Mouse (Mus musculus) limb, embryonic 10.5 days (tissue): ENCODE measurements at regions not wholly inside any gene's neighbourhood (a gene's known extent, or its start where the extent isn't known, plus 50 kb on each side); places are given as distances from the start of the nearest gene placed in this dataset.

Experiments
- DNase-seq: peaks from one replicate; pipeline ENCODE4 v3.0.0-alpha.2; 2017; ENCODE audit warnings: low spot score
- H3K27ac ChIP-seq: fragments of 300-500 bp; sonication (generic); 2 replicates; pipeline ENCODE4 v1.5.1; 2016; ENCODE audit warnings: mild to moderate bottlenecking
- H3K27me3 ChIP-seq: fragments of 300-500 bp; sonication (generic); 2 replicates; pipeline ENCODE4 v1.6.1; 2016; ENCODE audit warnings: low read depth, mild to moderate bottlenecking; ENCODE audit not compliant: poor library complexity, severe bottlenecking
- H3K36me3 ChIP-seq: fragments of 300-500 bp; sonication (generic); 2 replicates; pipeline ENCODE4 v1.6.1; 2016; ENCODE audit warnings: mild to moderate bottlenecking, moderate library complexity
- H3K4me1 ChIP-seq: fragments of 300-500 bp; sonication (generic); 2 replicates; pipeline ENCODE4 v1.6.1; 2016
- H3K4me3 ChIP-seq: fragments of 300-500 bp; sonication (generic); 2 replicates; pipeline ENCODE4 v1.5.1; 2016; ENCODE audit warnings: mild to moderate bottlenecking, moderate library complexity
- H3K9me3 ChIP-seq: fragments of 300-500 bp; sonication (generic); replicated peaks from 2 replicates; pipeline ENCODE4 v1.6.1; 2016; ENCODE audit warnings: mild to moderate bottlenecking
- WGBS: fragments of 180-500 bp; shearing (Covaris S2); methylation state at CpG from one replicate; pipeline ENCODE4 v1.1.7; 2016; 5-methylcytosine and 5-hydroxymethylcytosine counted together

- Histone ChIP-seq H3K4me1 (no peaks in the 10 kb centered on the region; the same call in 1 of the 2 replicates), H3K4me3 (no peak overlapping the region), H3K36me3 (no peaks in the 10 kb centered on the region), H3K27ac (no peak overlapping the region), H3K27me3 (no peaks in the 10 kb centered on the region), H3K9me3 (no peaks in the 10 kb centered on the region)
- DNase-seq: no peak
- 90% methylated on average over 6 of the region's 6 CpGs for WGBS
These were observed 83.5 kb upstream of the Cyp1b1 start for GRCm38 (mm10) chr17:79798361-79798760.

- no peak for DNase-seq
- Histone ChIP-seq H3K4me3 (no peak overlapping the region), H3K4me1 (no peaks in the 10 kb centered on the region), H3K9me3 (no peaks in the 10 kb centered on the region), H3K27me3 (no peaks in the 10 kb centered on the region), H3K36me3 (no peaks in the 10 kb centered on the region), H3K27ac (no peak overlapping the region)
- WGBS: 75% methylated on average over 7 of the region's 7 CpGs
These were observed 75.3 kb upstream of the Cyp1b1 start for GRCm38 (mm10) chr17:79790166-79790565.

- no peak overlapping the region for H3K4me3 ChIP-seq
- 85% methylated on average over 2 of the region's 2 CpGs for WGBS
- no peaks in the 10 kb centered on the region for H3K36me3 ChIP-seq
- no peaks in the 10 kb centered on the region for H3K4me1 ChIP-seq
- no peak overlapping the region for H3K27ac ChIP-seq
- H3K27me3 ChIP-seq: no peaks in the 10 kb centered on the region
- no peak for DNase-seq
- H3K9me3 ChIP-seq: no peaks in the 10 kb centered on the region
These were observed 72.3 kb upstream of the Cyp1b1 start for GRCm38 (mm10) chr17:79787201-79787600.

GRCm38 (mm10) chr17:79786691-79787090, 71.8 kb upstream of the Cyp1b1 start:
- H3K4me1 ChIP-seq: no peaks in the 10 kb centered on the region
- H3K27ac ChIP-seq: no peak overlapping the region
- no peak for DNase-seq
- H3K27me3 ChIP-seq: no peaks in the 10 kb centered on the region
- no peaks in the 10 kb centered on the region for H3K36me3 ChIP-seq
- H3K9me3 ChIP-seq: no peaks in the 10 kb centered on the region
- 91% methylated on average over 5 of the region's 5 CpGs for whole genome bisulfite sequencing
- H3K4me3 ChIP-seq: no peak overlapping the region

- Histone ChIP-seq H3K27ac (no peak overlapping the region), H3K4me1 (no peaks in the 10 kb centered on the region), H3K4me3 (no peak overlapping the region), H3K27me3 (no peaks in the 10 kb centered on the region), H3K9me3 (no peaks in the 10 kb centered on the region), H3K36me3 (no peaks in the 10 kb centered on the region)
- no peak for DNase-seq
- WGBS: 97% methylated on average over 5 of the region's 5 CpGs
These were observed 71.4 kb upstream of the Cyp1b1 start for GRCm38 (mm10) chr17:79786270-79786669.

DNA sequence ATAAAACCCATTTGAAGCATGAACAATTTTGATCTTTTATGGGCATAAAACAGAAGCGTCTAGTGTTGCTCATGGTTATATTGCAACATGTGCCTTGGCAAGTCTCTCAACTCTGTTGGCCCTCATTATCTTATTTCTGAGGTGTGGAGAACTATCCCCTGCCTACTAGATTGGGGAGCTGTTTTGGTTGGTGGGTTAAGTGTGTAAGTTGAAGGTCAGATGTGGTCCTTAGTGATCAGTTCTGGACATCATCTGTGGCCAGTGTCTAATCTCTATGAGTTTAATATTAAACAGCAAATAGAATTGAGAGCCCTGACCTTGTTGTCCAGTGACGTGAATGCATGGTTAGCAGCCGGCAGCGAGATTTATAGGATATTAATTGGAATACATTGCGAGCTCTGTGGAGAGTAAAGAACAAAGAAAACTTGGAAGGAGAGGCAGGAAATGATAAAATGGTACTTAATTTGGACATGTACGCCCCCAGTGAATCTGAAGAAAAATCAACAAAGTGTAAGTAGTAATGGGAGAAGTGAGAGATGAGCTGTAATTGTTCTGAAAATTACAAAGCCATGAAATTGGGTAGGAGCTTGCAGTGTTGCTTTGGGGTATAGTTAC, 69.5 kb upstream of the Cyp1b1 start:
- H3K4me3 ChIP-seq: no peak overlapping the region
- WGBS: 74% methylated on average over 6 of the region's 6 CpGs
- H3K27me3 ChIP-seq: no peaks in the 10 kb centered on the region
- H3K36me3 ChIP-seq: no peaks in the 10 kb centered on the region
- no peaks in the 10 kb centered on the region for H3K4me1 ChIP-seq
- no peak for DNase-seq
- no peak overlapping the region for H3K27ac ChIP-seq
- 0 out of 2 replicates have a peak, but pooled peaks cover 2% of the 10 kb centered on the region for H3K9me3 ChIP-seq

- no peaks in the 10 kb centered on the region for H3K27me3 ChIP-seq
- no peaks in the 10 kb centered on the region for H3K4me1 ChIP-seq
- H3K36me3 ChIP-seq: no peaks in the 10 kb centered on the region
- WGBS: 92% methylated on average over 13 of the region's 13 CpGs
- no peak for DNase-seq
- no peak overlapping the region for H3K27ac ChIP-seq
- H3K9me3 ChIP-seq: 0 out of 2 replicates have a peak, but pooled peaks cover 2% of the 10 kb centered on the region
- no peak overlapping the region for H3K4me3 ChIP-seq
These were observed 67.1 kb upstream of the Cyp1b1 start for GRCm38 (mm10) chr17:79781733-79782663.

DNA sequence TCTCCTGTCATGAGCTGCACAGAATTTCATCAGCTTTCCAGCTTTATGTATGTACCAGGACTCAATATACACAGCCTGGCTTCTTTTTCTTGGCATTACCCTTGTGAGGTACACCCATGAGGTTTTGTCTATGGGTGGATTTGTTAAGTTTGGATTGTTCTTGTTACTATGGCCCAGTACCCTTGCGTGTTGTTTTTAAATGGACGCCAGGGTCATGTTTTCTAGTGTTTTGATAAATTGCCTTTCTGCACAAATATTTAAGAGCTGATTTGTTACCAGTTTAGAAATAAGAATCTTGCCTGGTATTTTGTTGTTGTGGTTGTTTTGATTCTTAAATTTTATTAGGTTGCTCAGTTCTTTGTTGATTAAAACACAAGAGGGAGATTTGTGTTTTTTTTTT, 66.4 kb upstream of the Cyp1b1 start:
- Histone ChIP-seq H3K4me3 (no peak overlapping the region), H3K27ac (no peak overlapping the region), H3K4me1 (no peaks in the 10 kb centered on the region), H3K9me3 (0 out of 2 replicates have a peak, but pooled peaks cover 2% of the 10 kb centered on the region), H3K27me3 (no peaks in the 10 kb centered on the region), H3K36me3 (no peaks in the 10 kb centered on the region)
- DNase-seq: no peak
- whole genome bisulfite sequencing: 95% methylated on average over 2 of the region's 2 CpGs

DNA sequence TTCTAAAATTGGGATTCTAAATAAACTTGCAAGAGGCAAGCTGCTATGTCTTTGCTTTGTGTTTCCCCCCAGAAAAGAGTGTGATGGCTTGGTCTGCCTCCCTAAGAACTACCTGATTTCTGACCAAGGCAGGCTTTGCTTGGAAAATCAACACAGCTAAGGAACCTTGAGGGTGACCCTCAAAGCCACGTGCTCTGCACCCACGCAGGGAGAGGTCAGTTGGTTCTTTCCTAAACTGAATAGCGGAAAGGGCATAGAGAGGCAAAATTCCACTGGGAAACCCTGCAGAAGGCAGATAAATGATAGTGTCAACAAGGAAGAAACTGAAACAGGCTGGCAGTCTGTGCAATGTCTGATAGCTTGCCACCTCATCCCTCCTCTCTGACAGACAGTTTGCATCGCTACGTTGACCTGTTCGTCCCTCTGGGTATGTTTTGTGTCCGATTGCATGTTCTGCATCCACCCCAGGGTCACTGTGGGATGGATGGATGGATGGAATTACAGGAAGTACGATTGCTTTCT, 63.1 kb upstream of the Cyp1b1 start:
- Histone ChIP-seq H3K9me3 (0 out of 2 replicates have a peak, but pooled peaks cover 2% of the 10 kb centered on the region), H3K4me3 (no peak overlapping the region), H3K27me3 (no peaks in the 10 kb centered on the region), H3K27ac (no peak overlapping the region), H3K36me3 (no peaks in the 10 kb centered on the region), H3K4me1 (peaks cover 2% of the 10 kb centered on the region; the same call in 1 of the 2 replicates)
- WGBS: 65% methylated on average over 8 of the region's 8 CpGs
- DNase-seq: no peak

DNA sequence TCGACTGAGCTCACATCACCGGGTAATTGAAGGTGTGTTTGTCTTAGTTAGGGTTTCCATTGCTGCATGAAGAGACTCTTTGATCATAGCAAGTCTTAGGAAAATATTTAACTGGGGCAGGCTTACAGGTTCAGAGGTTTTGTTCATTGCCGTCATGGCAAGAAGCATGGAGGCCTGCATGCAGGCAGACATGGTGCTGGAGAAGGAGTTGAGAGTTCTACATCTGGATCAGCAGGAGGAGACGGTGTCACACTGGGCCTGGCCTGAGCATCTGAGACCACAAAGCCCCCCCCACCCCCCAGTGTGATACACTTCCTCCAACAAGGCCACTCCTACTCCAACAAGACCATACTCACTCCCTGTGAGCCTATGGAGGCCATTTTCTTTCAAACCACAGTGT, 61.3 kb upstream of the Cyp1b1 start:
- H3K9me3 ChIP-seq: 0 out of 2 replicates have a peak, but pooled peaks cover 2% of the 10 kb centered on the region
- DNase-seq: no peak
- WGBS: 93% methylated on average over 4 of the region's 4 CpGs

GRCm38 (mm10) chr17:79775216-79775615, 60.4 kb upstream of the Cyp1b1 start:
- H3K4me1 ChIP-seq: peaks cover 10% of the 10 kb centered on the region
- H3K27me3 ChIP-seq: no peaks in the 10 kb centered on the region
- no peak overlapping the region for H3K4me3 ChIP-seq
- H3K27ac ChIP-seq: no peak overlapping the region
- DNase-seq: no peak
- H3K9me3 ChIP-seq: no peaks in the 10 kb centered on the region
- WGBS: 54% methylated on average over 6 of the region's 6 CpGs
- no peaks in the 10 kb centered on the region for H3K36me3 ChIP-seq

More for the DNA sequence above, 61.3 kb upstream of the Cyp1b1 start:
- Histone ChIP-seq H3K4me3 (no peak overlapping the region), H3K27me3 (no peaks in the 10 kb centered on the region), H3K27ac (no peak overlapping the region), H3K36me3 (no peaks in the 10 kb centered on the region), H3K4me1 (peaks cover 10% of the 10 kb centered on the region)

GRCm38 (mm10) chr17:79774291-79774690, 59.4 kb upstream of the Cyp1b1 start:
- peaks cover 13% of the 10 kb centered on the region for H3K4me1 ChIP-seq
- no peak for DNase-seq
- H3K27me3 ChIP-seq: no peaks in the 10 kb centered on the region
- H3K36me3 ChIP-seq: no peaks in the 10 kb centered on the region
- no peaks in the 10 kb centered on the region for H3K9me3 ChIP-seq
- no peak overlapping the region for H3K27ac ChIP-seq
- H3K4me3 ChIP-seq: no peak overlapping the region
- 87% methylated on average over 1 of the region's 1 CpGs for WGBS

DNA sequence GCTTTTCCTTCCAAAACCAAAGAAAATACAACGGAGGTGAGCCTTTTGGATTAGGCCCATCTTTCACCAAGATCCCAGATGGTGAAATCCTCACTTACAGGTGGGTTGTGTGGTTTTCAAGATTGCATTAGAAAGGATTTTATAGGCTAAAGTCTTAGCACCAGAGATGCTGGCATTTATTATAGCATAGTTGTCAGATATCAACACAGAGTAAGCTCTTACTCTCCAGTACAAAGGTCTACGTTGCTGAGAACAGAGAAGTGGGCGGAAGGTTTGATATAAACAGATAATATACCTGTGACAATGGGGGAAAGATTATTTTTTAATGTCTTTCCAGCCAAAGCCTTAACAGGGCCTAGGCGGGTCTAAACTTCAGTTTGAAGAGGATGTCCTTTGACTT, 57.4 kb upstream of the Cyp1b1 start:
- Histone ChIP-seq H3K4me3 (no peak overlapping the region), H3K4me1 (peaks cover 13% of the 10 kb centered on the region), H3K9me3 (no peaks in the 10 kb centered on the region), H3K36me3 (no peaks in the 10 kb centered on the region), H3K27ac (no peak overlapping the region), H3K27me3 (no peaks in the 10 kb centered on the region)
- 82% methylated on average over 4 of the region's 4 CpGs for WGBS
- no peak for DNase-seq
